Mouse (Mus musculus): ENCODE data around the gene Myo1e. TPM values are rescaled to one million over a fixed set of nuclear protein-coding genes. Genes with fewer than 3 reads are reported as not detected.

Myo1e gene
- total RNA-seq, 1 experiment: 21.3 TPM

DNA sequence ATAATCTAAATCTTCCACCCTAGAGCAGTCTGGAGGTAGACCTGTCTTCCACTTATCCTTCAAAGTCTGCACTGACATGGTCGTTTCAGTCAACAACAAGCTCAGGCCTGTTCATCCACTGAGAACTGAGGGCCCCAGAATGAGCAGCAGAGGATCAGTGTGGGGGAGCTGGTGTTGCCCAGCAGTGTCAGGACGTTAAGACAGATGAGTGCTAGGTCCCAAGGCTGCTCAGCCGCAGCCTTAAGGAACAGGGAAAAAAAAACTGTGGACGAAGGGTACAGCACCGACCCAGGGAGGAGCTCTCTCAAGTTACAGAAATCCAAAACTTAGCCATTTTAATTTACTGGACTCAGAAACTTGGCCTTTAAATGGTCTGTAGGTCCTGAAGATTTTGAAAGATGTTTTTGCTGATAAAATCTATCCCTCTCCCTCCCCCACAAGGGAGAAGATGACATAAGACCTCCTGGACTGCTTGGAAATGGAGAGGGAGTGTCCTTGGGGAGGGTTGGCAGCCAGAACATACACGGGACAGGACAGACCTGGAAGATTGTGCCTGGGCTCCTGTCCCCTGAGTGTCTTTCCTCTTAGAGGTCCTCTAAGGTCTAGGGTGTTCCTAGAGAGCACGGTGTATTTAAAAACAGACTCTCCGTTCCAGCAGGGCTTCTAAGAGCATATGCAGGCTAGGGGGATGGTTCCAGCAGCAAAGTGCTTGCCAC is 118.9 kb downstream of the Myo1e start:
- Histone ChIP-seq H3K9ac (ENCODE audit: insufficient read depth, low read depth, low read length, poor library complexity, severe bottlenecking) (no peak overlapping the region), H3K4me3 (ENCODE audit: insufficient read depth in 1 of 2, low read depth in 1 of 2, low read length in 2 of 2, poor library complexity in 1 of 2, severe bottlenecking in 1 of 2) (no peak overlapping the region), H3K9me3 (ENCODE audit: control insufficient read depth, insufficient read depth, low read depth, low read length) (no peaks in the 10 kb centered on the region), H3K4me1 (ENCODE audit: control insufficient read depth in 2 of 2, insufficient read depth in 2 of 2, low read length in 2 of 2, poor library complexity in 1 of 2) (no peaks in the 10 kb centered on the region), H3K27ac (ENCODE audit: insufficient read depth, low read depth, low read length, poor library complexity, severe bottlenecking) (no peak overlapping the region), H3K36me3 (ENCODE audit: control insufficient read depth, insufficient read depth, low read length, poor library complexity, severe bottlenecking) (peaks cover 2% of the 10 kb centered on the region; the same call in 1 of the 2 replicates)
- in situ Hi-C loops (cut with MboI; ENCODE audit: low sequenced_read_pairs in 2 of 2, unreplicated experiment in 2 of 2): no loop called here
- no peak for DNase-seq (ENCODE audit: low read depth, low spot score)
- TF ChIP-seq CHD2 (IDR thresholded peaks at IDR 0.05; ENCODE audit: low read depth, low read length) (no peak), HCFC1 (IDR thresholded peaks at IDR 0.05; ENCODE audit: borderline replicate concordance, insufficient read depth, low read length) (no peak), MAFK (IDR thresholded peaks at IDR 0.05; ENCODE audit: insufficient read depth, low read depth, low read length) (no peak), ZNF384 (IDR thresholded peaks at IDR 0.05; ENCODE audit: low read depth, low read length) (no peak), ZC3H11A (IDR thresholded peaks at IDR 0.05; ENCODE audit: borderline replicate concordance, low read depth, low read length) (no peak)

DNA sequence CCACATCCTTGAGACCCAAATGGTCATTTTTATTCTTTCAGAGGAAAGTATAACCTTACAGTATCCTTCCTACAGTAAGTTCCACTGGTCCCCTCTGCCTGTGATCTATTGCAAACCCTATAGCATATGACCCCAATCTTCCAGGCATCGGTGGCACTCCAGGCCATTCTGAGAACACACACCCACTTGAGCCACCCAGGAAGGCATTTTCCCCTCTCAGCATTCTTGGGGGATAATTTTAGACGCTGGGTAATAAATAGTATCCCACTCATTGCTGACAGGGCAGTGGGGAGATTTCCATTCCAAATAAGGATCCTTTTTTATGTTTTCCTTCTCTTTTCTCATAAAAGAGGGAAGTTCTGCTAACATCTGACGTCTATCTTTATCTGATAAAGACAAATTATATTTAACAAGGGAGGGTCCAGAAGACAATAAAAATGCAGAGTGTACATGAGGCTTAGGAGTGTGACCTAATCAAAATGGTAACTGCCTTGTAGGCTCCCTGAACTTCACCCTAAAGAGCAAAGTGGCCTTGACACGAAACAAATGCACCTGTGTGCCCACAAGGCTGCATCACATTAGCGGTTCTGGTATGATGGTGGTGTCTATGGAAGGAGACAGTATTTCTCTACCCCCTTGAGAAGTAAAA is 121.2 kb downstream of the Myo1e start:
- DNase-seq (ENCODE audit: low read depth, low spot score): no peak
- TF ChIP-seq MAFK (IDR thresholded peaks at IDR 0.05; ENCODE audit: insufficient read depth, low read depth, low read length): no peak
- TF ChIP-seq ZC3H11A (IDR thresholded peaks at IDR 0.05; ENCODE audit: borderline replicate concordance, low read depth, low read length): no peak
- no peak for TF ChIP-seq HCFC1 (IDR thresholded peaks at IDR 0.05; ENCODE audit: borderline replicate concordance, insufficient read depth, low read length)
- no peak for TF ChIP-seq CHD2 (IDR thresholded peaks at IDR 0.05; ENCODE audit: low read depth, low read length)
- Histone ChIP-seq H3K27ac (ENCODE audit: insufficient read depth, low read depth, low read length, poor library complexity, severe bottlenecking) (no peak overlapping the region), H3K4me3 (ENCODE audit: insufficient read depth in 1 of 2, low read depth in 1 of 2, low read length in 2 of 2, poor library complexity in 1 of 2, severe bottlenecking in 1 of 2) (no peak overlapping the region), H3K4me1 (ENCODE audit: control insufficient read depth in 2 of 2, insufficient read depth in 2 of 2, low read length in 2 of 2, poor library complexity in 1 of 2) (no peaks in the 10 kb centered on the region), H3K9ac (ENCODE audit: insufficient read depth, low read depth, low read length, poor library complexity, severe bottlenecking) (no peak overlapping the region), H3K36me3 (ENCODE audit: control insufficient read depth, insufficient read depth, low read length, poor library complexity, severe bottlenecking) (peaks cover 2% of the 10 kb centered on the region; the same call in 1 of the 2 replicates), H3K9me3 (ENCODE audit: control insufficient read depth, insufficient read depth, low read depth, low read length) (no peaks in the 10 kb centered on the region)
- in situ Hi-C loops (cut with MboI; ENCODE audit: low sequenced_read_pairs in 2 of 2, unreplicated experiment in 2 of 2): no loop called here

DNA sequence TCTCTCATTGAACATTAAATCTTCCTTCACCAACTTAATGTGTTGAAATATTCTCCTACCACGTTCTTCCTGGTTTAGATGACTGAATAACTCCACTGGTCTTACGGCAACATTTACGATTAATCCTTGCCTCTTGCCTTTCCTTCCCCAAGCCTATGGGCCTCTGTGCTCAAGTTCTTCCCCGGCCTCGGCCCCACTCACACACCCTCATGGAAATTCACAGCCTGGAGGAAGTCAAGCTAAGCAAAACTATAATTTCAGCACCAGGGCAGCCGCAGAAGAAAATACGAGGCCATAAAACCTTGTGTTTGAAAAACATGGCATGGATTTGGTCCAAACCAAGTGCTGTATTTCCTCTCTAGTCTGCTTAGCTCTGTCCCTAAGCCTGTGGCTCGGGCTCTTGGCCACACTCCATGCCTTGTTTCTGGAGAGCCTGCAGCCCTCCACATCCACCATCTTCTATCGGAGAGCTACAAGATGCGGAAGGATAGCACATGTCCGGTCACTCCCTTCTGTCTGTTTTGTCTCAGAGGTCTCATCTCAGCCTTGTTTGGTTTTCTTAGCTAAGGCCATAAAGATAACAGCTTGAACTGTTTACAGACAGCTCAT is 124.7 kb downstream of the Myo1e start:
- Histone ChIP-seq H3K9me3 (ENCODE audit: control insufficient read depth, insufficient read depth, low read depth, low read length) (no peaks in the 10 kb centered on the region), H3K9ac (ENCODE audit: insufficient read depth, low read depth, low read length, poor library complexity, severe bottlenecking) (no peak overlapping the region), H3K4me3 (ENCODE audit: insufficient read depth in 1 of 2, low read depth in 1 of 2, low read length in 2 of 2, poor library complexity in 1 of 2, severe bottlenecking in 1 of 2) (no peak overlapping the region), H3K4me1 (ENCODE audit: control insufficient read depth in 2 of 2, insufficient read depth in 2 of 2, low read length in 2 of 2, poor library complexity in 1 of 2) (no peaks in the 10 kb centered on the region), H3K36me3 (ENCODE audit: control insufficient read depth, insufficient read depth, low read length, poor library complexity, severe bottlenecking) (peaks cover 4% of the 10 kb centered on the region; the same call in 1 of the 2 replicates), H3K27ac (ENCODE audit: insufficient read depth, low read depth, low read length, poor library complexity, severe bottlenecking) (no peak overlapping the region)
- in situ Hi-C loops (cut with MboI; ENCODE audit: low sequenced_read_pairs in 2 of 2, unreplicated experiment in 2 of 2): no loop called here
- no peak for DNase-seq (ENCODE audit: low read depth, low spot score)
- TF ChIP-seq MAFK (IDR thresholded peaks at IDR 0.05; ENCODE audit: insufficient read depth, low read depth, low read length): no peak
- no peak for TF ChIP-seq ZC3H11A (IDR thresholded peaks at IDR 0.05; ENCODE audit: borderline replicate concordance, low read depth, low read length)
- TF ChIP-seq HCFC1 (IDR thresholded peaks at IDR 0.05; ENCODE audit: borderline replicate concordance, insufficient read depth, low read length): no peak
- no peak for TF ChIP-seq CHD2 (IDR thresholded peaks at IDR 0.05; ENCODE audit: low read depth, low read length)
- TF ChIP-seq ZNF384 (IDR thresholded peaks at IDR 0.05; ENCODE audit: low read depth, low read length): no peak

DNA sequence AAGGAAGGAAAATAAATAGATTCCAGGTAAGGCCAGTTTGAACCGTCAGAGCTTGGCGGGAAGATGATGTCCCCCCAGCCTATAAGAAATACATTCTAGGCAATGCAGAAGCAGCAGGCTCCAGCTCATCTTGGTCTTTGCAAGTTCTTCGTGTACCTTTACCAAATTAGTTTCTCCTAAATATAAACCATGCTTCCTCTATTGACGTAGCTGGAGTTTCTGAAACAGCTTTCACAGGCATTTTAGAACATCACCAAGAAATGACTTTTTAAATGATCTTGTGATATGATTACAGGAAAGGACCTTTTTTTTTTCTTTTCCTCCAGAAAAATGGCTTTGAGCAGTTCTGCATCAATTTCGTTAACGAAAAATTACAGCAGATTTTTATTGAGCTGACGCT is 131.2 kb downstream of the Myo1e start:
- no peak overlapping the region for H3K9ac ChIP-seq (ENCODE audit: insufficient read depth, low read depth, low read length, poor library complexity, severe bottlenecking)
- TF ChIP-seq HCFC1 (IDR thresholded peaks at IDR 0.05; ENCODE audit: borderline replicate concordance, insufficient read depth, low read length) (no peak), ZC3H11A (IDR thresholded peaks at IDR 0.05; ENCODE audit: borderline replicate concordance, low read depth, low read length) (no peak), CHD2 (IDR thresholded peaks at IDR 0.05; ENCODE audit: low read depth, low read length) (no peak), ZNF384 (IDR thresholded peaks at IDR 0.05; ENCODE audit: low read depth, low read length) (no peak), MAFK (IDR thresholded peaks at IDR 0.05; ENCODE audit: insufficient read depth, low read depth, low read length) (no peak)
- no peaks in the 10 kb centered on the region for H3K9me3 ChIP-seq (ENCODE audit: control insufficient read depth, insufficient read depth, low read depth, low read length)
- no peak overlapping the region for H3K4me3 ChIP-seq (ENCODE audit: insufficient read depth in 1 of 2, low read depth in 1 of 2, low read length in 2 of 2, poor library complexity in 1 of 2, severe bottlenecking in 1 of 2)
- in situ Hi-C loops (cut with MboI; ENCODE audit: low sequenced_read_pairs in 2 of 2, unreplicated experiment in 2 of 2): no loop called here
- H3K27ac ChIP-seq (ENCODE audit: insufficient read depth, low read depth, low read length, poor library complexity, severe bottlenecking): no peak overlapping the region
- no peak for DNase-seq (ENCODE audit: low read depth, low spot score)
- H3K4me1 ChIP-seq (ENCODE audit: control insufficient read depth in 2 of 2, insufficient read depth in 2 of 2, low read length in 2 of 2, poor library complexity in 1 of 2): no peaks in the 10 kb centered on the region
- H3K36me3 ChIP-seq (ENCODE audit: control insufficient read depth, insufficient read depth, low read length, poor library complexity, severe bottlenecking): peaks cover 4% of the 10 kb centered on the region; the same call in 1 of the 2 replicates

Measured in ES-E14 (cell line).